Mouse (Mus musculus): ENCODE measurements around the gene Col5a3. TPM values are rescaled to one million over a fixed set of nuclear protein-coding genes. Genes with fewer than 3 reads are reported as not detected.
"Not testable (repeated sequence)": the region's sequence is repeated elsewhere in the genome, so short reads cannot be mapped to it uniquely, and the experiment has no call there.

Col5a3 gene
- polyA plus RNA-seq (2015; fragmentation: Nextera tagmentation; extraction: Ambion mirVana) = 0.04 and 0.15 TPM in 2 replicates

DNA sequence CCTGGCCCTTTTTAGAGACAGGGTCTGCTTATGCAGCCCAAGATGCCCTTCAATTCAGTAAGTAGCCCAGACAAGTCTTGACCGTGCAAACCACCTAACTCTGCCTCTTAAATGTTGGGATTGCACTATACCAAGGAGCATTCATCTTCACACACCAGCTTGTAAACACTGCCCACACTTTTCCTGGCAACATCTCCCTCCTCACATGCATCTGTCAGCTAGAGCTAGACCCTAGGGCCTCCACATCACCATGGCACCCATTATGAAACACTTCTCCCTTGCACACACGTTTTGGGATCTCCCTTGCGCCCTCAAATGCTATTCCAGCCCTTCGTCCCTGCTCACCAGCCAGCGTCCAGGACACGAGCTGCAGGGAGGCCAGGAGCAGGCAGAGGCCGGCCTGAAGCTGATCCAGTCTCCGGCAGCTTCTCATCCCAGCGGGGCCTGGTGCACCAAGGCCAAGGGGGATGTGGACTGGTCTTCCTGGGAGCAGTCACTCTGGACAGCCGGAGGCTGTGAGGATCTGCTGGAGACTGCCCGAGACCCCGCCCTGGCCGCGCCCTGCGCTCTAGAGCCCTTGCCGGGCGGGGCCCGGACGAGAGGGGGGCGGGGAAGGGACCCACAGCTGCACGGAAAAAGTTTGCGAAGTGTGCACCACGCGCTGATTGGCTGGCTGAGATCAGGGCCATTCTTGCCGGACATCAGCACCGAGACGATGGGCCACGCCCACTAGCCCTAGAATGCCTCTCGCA, at the start of gene Col5a3:
Gene Col5a3, minus strand, starts transcription at position 547 of the 752 bp plus-strand sequence.
- no peak within 1 kb of the TSS for H3K9ac ChIP-seq
- H3K4me3 ChIP-seq = peak within 1 kb of the TSS; percentile 30
- peak within 1 kb of the TSS; percentile 55 for H3K4me2 ChIP-seq
- no peak for ATAC-seq (ENCODE audit: extremely low read depth, insufficient number of reproducible peaks, low FRiP score, low TSS enrichment)
- H3K27me3 ChIP-seq (replicated peaks) = peaks cover 69% of the 10 kb centered on the region
- H3K9me3 ChIP-seq = no peaks in the 10 kb centered on the region
- 6% methylated on average over 29 of the region's 29 CpGs for WGBS
- H3K27ac ChIP-seq (replicated peaks) = no peak within 1 kb of the TSS
- no peaks in the 10 kb centered on the region for H3K36me3 ChIP-seq
- H3K4me1 ChIP-seq = peaks cover 13% of the 10 kb centered on the region

DNA sequence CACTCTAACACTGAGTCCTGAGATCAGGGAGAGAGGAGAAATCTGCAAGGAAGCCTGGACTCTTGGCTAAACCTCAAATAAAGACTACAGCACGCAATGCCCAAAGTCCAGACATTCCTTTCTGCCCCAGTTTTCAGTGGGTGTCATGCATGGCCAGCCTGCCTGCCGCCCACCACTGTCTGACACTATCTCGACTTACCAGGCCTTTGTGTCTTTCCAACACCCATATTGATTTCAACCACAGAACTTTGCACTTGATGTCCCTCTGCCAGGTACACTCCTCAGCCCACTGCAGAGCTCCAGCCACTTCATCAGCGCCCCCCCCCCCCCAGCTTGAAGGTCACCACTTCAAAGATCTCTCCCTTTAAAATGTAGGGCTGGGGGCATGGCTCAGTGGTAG, 47.4 kb upstream of the Col5a3 start:
- WGBS = 47% methylated on average over 4 of the region's 4 CpGs
- ATAC-seq (ENCODE audit: extremely low read depth, insufficient number of reproducible peaks, low FRiP score, low TSS enrichment) = no peak
- Histone ChIP-seq H3K27me3 (replicated peaks) (peaks cover 29% of the 10 kb centered on the region), H3K4me3 (no peak overlapping the region), H3K4me1 (no peaks in the 10 kb centered on the region), H3K9ac (no peak overlapping the region), H3K36me3 (no peaks in the 10 kb centered on the region), H3K9me3 (no peaks in the 10 kb centered on the region), H3K4me2 (no peak overlapping the region), H3K27ac (replicated peaks) (no peak overlapping the region)

DNA sequence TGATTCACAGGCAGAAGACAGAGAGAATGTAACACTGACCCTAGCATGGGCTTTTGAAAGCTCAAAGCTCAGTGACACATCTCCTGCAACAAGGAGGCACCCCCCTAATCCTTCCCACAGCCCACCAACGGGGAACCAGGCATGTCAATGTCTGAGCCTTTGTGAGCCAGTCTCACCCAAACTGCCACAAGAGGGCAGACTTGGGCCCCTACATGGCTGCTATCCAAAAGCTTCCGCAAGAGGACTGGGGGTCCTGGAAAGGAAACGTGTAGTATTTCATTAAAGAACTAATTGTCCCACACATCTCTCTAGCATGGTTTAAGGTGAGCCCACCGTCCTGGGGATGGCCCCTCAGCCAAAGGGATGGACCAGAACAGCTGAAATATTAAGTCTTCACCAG, 47.0 kb upstream of the Col5a3 start:
- no peak overlapping the region for H3K9ac ChIP-seq
- no peak overlapping the region for H3K27ac ChIP-seq (replicated peaks)
- H3K9me3 ChIP-seq = no peaks in the 10 kb centered on the region
- H3K4me3 ChIP-seq = no peak overlapping the region
- ATAC-seq (ENCODE audit: extremely low read depth, insufficient number of reproducible peaks, low FRiP score, low TSS enrichment) = no peak
- H3K27me3 ChIP-seq (replicated peaks) = peaks cover 25% of the 10 kb centered on the region
- no peak overlapping the region for H3K4me2 ChIP-seq
- 10% methylated on average over 4 of the region's 4 CpGs for WGBS
- no peaks in the 10 kb centered on the region for H3K4me1 ChIP-seq
- no peaks in the 10 kb centered on the region for H3K36me3 ChIP-seq

DNA sequence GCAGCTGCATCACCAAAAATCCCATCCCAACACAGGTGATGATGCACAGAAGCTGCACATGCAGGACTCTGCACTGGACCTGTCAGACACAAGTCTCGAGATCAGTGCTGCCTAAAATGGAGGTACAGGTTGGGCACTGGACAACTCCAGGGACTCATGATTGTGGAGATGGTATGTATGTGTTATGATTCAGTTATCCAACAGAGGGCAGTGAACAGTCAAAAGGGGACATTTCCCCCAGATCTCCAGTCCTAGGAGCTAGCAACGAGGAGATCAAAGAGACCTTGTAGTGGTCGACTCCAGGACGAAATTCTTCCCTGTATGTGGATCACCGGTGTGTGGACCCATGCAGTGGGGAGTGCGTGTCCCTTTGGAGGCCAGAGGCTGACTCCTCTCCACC, 45.1 kb upstream of the Col5a3 start:
- H3K4me2 ChIP-seq = no peak overlapping the region
- ATAC-seq (ENCODE audit: extremely low read depth, insufficient number of reproducible peaks, low FRiP score, low TSS enrichment) = no peak
- H3K4me3 ChIP-seq = no peak overlapping the region
- no peaks in the 10 kb centered on the region for H3K4me1 ChIP-seq
- H3K36me3 ChIP-seq = no peaks in the 10 kb centered on the region
- no peaks in the 10 kb centered on the region for H3K9me3 ChIP-seq
- peaks cover 17% of the 10 kb centered on the region for H3K27me3 ChIP-seq (replicated peaks)
- WGBS = 46% methylated on average over 6 of the region's 6 CpGs
- H3K27ac ChIP-seq (replicated peaks) = no peak overlapping the region
- H3K9ac ChIP-seq = no peak overlapping the region

- no peak for ATAC-seq (ENCODE audit: extremely low read depth, insufficient number of reproducible peaks, low FRiP score, low TSS enrichment)
- Histone ChIP-seq H3K4me3 (no peak overlapping the region), H3K4me2 (no peak overlapping the region), H3K27me3 (replicated peaks) (peaks cover 23% of the 10 kb centered on the region), H3K36me3 (no peaks in the 10 kb centered on the region), H3K9me3 (no peaks in the 10 kb centered on the region), H3K9ac (no peak overlapping the region), H3K4me1 (no peaks in the 10 kb centered on the region), H3K27ac (replicated peaks) (no peak overlapping the region)
- 7% methylated on average over 6 of the region's 6 CpGs for WGBS
These were observed 42.3 kb upstream of the Col5a3 start for GRCm38 (mm10) chr9:20857131-20857530.

DNA sequence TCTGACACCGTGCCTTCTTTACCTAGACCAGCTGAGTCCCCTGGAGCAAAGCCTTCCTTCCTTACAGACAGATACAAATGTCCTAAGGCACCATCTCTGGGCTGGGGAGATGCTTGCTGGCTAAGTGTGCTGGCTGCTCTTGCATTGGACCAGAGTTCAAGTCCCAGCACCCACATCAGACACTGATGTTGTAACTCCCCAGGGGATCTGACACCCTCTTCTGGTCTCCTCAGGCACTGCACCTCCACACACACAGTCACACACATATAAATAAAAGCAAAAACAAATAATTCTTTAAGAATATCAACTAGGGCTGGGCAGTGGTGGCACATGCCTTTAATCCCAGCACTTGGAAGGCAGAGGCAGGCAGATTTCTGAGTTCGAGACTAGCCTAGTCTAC, 35.3 kb upstream of the Col5a3 start:
- no peak overlapping the region for H3K9ac ChIP-seq
- no peak overlapping the region for H3K27ac ChIP-seq (replicated peaks)
- no peak overlapping the region for H3K4me2 ChIP-seq
- H3K9me3 ChIP-seq = no peaks in the 10 kb centered on the region
- H3K36me3 ChIP-seq = no peaks in the 10 kb centered on the region
- no peaks in the 10 kb centered on the region for H3K4me1 ChIP-seq
- WGBS = 66% methylated on average over 2 of the region's 2 CpGs
- no peak overlapping the region for H3K4me3 ChIP-seq
- ATAC-seq (ENCODE audit: extremely low read depth, insufficient number of reproducible peaks, low FRiP score, low TSS enrichment) = no peak
- peaks cover 23% of the 10 kb centered on the region for H3K27me3 ChIP-seq (replicated peaks)

DNA sequence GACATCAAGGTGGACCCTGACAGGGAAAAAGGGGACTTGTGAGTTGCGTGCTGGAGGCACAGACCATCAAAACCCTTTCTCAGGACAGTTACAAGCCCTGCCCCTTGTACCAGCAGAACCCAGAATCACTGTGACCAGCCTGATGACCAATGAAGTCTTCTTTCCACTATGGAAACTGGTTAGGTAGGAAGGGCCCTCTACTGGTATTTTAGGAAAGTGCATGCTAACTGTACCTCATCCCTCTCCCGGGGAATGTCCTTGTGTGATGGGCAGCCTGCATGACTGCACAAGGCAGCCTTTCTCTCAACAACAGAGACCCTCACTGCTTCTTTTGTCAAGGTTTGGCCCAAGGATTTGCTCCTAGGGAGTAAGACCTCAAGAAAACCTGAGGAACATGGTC, 27.8 kb upstream of the Col5a3 start:
- Histone ChIP-seq H3K9ac (no peak overlapping the region), H3K9me3 (no peaks in the 10 kb centered on the region), H3K4me3 (no peak overlapping the region), H3K36me3 (no peaks in the 10 kb centered on the region), H3K27me3 (replicated peaks) (peaks cover 24% of the 10 kb centered on the region), H3K27ac (replicated peaks) (no peak overlapping the region), H3K4me1 (no peaks in the 10 kb centered on the region), H3K4me2 (no peak overlapping the region)
- ATAC-seq (ENCODE audit: extremely low read depth, insufficient number of reproducible peaks, low FRiP score, low TSS enrichment) = no peak
- 27% methylated on average over 2 of the region's 2 CpGs for WGBS

DNA sequence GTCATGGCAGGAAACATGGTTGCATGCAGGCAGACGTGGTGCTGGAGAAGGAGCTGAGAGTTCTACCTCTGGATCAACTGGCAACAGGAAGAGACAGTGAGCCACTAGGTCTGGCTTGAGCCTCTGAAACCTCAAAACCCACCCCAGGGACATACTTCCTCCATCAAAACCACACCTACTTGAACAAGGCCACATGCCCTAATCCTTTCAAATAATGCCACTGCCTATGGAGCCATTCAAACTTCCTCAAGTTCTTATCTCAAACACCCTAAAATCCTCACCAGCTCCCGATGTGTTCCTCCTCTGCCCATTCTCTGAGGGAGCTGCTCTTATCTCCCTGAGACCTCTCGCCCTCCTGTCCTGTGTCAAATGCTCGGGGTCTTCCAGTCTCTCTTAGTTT, 27.3 kb upstream of the Col5a3 start:
- H3K4me2 ChIP-seq = no peak overlapping the region
- no peaks in the 10 kb centered on the region for H3K9me3 ChIP-seq
- no peaks in the 10 kb centered on the region for H3K36me3 ChIP-seq
- peaks cover 19% of the 10 kb centered on the region for H3K27me3 ChIP-seq (replicated peaks)
- ATAC-seq (ENCODE audit: extremely low read depth, insufficient number of reproducible peaks, low FRiP score, low TSS enrichment) = no peak
- H3K9ac ChIP-seq = no peak overlapping the region
- H3K4me1 ChIP-seq = no peaks in the 10 kb centered on the region
- H3K27ac ChIP-seq (replicated peaks) = no peak overlapping the region
- H3K4me3 ChIP-seq = no peak overlapping the region
- 31% methylated on average over 4 of the region's 4 CpGs for WGBS

GRCm38 (mm10) chr9:20838931-20839330, 24.1 kb upstream of the Col5a3 start:
- Histone ChIP-seq H3K9me3 (no peaks in the 10 kb centered on the region), H3K4me3 (no peak overlapping the region), H3K36me3 (no peaks in the 10 kb centered on the region), H3K27ac (replicated peaks) (no peak overlapping the region), H3K9ac (no peak overlapping the region), H3K27me3 (replicated peaks) (peaks cover 14% of the 10 kb centered on the region), H3K4me1 (no peaks in the 10 kb centered on the region), H3K4me2 (no peak overlapping the region)
- 48% methylated on average over 6 of the region's 6 CpGs for WGBS
- no peak for ATAC-seq (ENCODE audit: extremely low read depth, insufficient number of reproducible peaks, low FRiP score, low TSS enrichment)

- Histone ChIP-seq H3K4me3 (no peak overlapping the region), H3K36me3 (no peaks in the 10 kb centered on the region), H3K4me1 (no peaks in the 10 kb centered on the region), H3K9ac (no peak overlapping the region), H3K9me3 (no peaks in the 10 kb centered on the region), H3K4me2 (no peak overlapping the region), H3K27ac (replicated peaks) (no peak overlapping the region), H3K27me3 (replicated peaks) (peaks cover 21% of the 10 kb centered on the region)
- ATAC-seq (ENCODE audit: extremely low read depth, insufficient number of reproducible peaks, low FRiP score, low TSS enrichment) = no peak
- WGBS = 78% methylated on average over 9 of the region's 9 CpGs
These were observed 22.5 kb upstream of the Col5a3 start for GRCm38 (mm10) chr9:20837184-20837947.

GRCm38 (mm10) chr9:20835431-20835954, 20.6 kb upstream of the Col5a3 start:
- H3K27me3 ChIP-seq (replicated peaks) = peaks cover 29% of the 10 kb centered on the region
- H3K4me2 ChIP-seq; H3K9ac ChIP-seq; H3K4me1 ChIP-seq; H3K36me3 ChIP-seq; ATAC-seq (ENCODE audit: extremely low read depth, insufficient number of reproducible peaks, low FRiP score, low TSS enrichment); H3K4me3 ChIP-seq; H3K9me3 ChIP-seq; H3K27ac ChIP-seq (replicated peaks): not testable (repeated sequence)
- 76% methylated on average over 11 of the region's 11 CpGs for WGBS

All from heart, embryonic 13.5 days (tissue).